Mouse (Mus musculus) thymus, adult 18-20 months (tissue): ENCODE measurements at regions not wholly inside any gene's neighbourhood (a gene's known extent, or its start where the extent isn't known, plus 50 kb on each side); places are given as distances from the start of the nearest gene placed in this dataset.

Experiments
- DNase-seq, 2 experiments: peaks; one replicate each; pipeline ENCODE4 v3.0.0; 2022; ENCODE audit warnings: mixed read lengths in 2 of 2

DNA sequence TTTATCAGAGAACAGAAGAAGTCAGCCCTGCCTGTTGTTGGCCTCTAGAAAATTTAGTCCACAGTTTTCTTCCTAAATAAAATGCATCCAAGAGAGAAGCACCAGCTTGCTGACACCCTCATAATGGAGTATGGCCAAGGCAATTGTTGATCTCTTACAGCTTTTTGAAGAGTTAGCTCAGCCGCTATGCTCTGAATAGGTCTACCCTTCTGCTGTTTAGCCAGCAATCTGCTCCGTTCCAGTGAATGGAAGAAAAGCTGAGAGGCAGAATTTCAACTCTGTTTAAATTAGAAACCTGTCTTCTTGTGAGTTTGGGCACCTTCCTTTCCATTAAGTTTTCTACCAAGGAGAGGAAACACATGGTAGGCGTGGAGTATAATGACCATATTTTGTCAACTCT is 290.8 kb downstream of the Rnf144b start:
- no peak for DNase-seq

DNA sequence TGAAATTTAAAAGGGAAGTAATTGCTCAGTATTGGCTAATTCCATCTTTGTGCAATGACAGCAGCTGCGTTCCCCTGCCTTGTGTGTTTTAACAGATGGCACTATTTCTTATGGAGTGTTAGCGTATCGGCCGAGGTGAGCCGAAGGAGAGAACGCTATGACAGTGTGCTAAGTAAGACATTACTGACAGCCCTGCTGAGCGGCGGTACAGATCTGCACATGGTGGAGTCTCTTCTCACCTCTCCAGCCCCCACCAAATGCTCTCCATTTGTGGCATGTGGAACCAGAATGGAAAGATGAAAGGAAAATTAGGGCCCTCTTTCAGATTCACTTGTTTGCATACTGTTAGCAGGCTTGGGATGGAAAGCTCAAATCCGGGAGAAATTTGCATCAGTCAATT is 291.5 kb downstream of the Rnf144b start:
- no peak for DNase-seq

DNA sequence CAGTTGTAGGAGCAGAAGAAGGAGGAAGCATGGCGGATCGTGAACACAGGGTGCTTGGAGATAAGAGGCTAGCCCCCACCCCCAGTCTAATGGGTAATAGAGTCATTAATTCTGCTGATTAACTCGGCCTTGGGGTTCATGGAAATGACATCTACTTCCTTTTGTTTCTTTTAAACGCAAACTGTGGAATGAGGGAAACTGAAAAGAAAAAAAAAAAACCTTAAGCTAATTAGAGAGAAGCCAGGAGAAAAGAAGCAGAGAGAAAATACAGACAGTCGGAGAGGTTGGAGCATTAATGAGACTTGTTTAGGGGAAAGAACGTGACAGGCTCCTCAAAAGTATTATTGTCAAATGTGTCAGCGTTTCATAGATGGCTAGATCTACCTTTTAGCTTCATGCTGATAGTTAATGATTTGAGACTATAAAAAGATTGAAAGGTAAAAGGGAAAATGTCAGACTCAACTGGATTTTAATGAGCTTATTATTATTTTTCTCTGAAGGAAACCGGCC is 307.5 kb downstream of the Rnf144b start:
- no peak for DNase-seq

DNA sequence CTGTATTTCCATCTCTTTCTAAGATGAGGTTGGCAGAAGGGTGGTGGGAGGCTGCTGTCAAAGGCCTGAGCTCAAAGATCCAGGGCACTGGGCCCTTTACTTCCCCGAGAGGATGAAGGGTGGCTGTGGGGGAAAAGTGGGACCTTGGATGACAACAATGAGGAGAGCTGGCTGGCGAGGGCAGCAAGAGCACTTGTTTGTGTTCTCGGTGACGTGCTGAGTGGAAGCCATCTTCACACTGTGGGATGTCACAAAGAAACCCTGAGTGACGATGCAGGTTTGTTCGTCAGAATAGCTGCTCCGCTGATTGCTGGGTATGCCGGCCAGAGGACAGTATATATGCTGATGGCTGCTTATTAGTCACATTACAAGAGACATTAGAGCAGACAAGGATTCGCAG is 308.0 kb downstream of the Rnf144b start:
- DNase-seq: no peak

DNA sequence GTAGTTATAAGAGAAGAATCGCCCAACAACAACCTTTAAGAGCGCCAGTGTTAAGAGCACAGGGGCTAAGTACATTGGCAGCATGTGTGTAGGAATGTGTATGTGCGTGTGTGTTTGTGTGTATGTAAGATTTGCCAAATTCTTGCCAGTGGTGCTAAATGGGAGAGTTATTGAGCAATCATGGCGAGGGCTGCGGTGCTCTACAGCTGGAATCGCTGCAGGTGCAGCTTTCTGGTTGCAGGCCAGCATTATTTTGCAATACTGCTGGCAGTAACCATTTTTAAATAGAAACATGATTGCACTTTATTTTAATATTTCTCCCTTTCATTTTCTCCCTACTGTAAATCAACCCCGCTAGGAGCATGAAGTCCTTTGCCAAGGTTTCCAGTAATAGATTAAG is 313.2 kb downstream of the Rnf144b start:
- no peak for DNase-seq

DNA sequence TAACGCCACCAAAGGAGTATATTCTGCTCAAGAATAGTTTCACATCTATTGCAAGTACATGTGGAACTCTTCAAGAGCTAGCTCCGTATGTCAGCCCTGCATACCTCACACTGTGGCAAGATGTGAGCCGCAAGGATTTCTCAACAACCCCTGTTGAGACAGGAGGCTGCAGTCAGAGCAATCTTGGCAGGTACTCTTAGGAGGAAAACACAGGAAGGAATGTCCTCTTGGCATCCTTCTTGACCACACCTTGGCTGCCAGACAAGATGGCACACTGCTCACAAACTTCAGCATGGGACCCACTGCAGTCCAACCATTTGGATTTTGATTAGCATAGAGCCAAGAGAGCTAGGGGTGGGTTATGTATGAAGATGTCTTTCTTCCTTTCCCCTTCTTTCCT is 322.4 kb downstream of the Rnf144b start:
- no peak for DNase-seq

DNA sequence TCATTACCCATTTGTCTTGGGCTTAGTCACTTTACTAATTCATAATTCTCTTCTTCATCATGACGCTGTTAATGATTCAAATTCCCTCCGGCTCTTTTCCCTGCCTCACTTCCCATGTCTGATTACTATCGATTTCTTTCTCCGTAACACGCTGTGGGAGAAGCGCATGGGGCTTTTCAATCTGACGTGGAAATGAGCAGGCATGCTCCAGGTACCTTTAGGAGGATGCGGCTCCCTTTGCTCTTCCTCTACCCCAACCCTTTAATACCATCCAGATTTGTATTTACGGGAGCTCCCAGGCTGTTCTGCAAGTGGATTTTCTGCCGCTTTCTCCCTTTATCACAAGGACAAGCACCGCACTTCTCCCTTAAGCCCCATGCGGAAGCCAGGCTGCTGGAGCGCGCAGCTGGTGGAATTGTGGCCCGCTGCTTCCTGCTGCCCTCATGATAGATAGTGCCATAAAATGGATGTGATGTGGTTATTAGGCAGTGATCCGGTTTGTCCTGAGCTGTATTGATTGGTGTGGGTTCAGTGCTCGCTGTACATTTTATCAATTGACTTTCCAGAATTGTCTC is 329.8 kb downstream of the Rnf144b start:
- DNase-seq: no peak

DNA sequence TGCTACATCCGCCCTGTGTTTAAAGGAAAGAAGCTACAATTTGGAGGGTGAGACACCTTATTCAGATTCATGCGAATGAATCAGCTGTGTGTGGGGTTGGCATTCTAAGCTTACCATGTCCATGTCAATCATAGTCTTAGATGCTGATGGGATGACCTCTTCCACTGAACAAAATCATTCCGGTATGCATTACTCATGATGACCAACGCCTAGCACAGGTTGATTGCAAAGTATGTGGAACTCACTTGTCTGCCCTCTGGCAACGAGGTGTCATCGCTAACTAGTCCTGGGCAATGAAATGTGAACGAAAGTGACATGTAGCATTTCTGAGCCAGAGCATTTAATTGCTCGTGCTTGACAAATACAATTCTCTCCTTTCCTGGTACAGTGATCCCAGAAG is 339.7 kb downstream of the Rnf144b start:
- DNase-seq: no peak

DNA sequence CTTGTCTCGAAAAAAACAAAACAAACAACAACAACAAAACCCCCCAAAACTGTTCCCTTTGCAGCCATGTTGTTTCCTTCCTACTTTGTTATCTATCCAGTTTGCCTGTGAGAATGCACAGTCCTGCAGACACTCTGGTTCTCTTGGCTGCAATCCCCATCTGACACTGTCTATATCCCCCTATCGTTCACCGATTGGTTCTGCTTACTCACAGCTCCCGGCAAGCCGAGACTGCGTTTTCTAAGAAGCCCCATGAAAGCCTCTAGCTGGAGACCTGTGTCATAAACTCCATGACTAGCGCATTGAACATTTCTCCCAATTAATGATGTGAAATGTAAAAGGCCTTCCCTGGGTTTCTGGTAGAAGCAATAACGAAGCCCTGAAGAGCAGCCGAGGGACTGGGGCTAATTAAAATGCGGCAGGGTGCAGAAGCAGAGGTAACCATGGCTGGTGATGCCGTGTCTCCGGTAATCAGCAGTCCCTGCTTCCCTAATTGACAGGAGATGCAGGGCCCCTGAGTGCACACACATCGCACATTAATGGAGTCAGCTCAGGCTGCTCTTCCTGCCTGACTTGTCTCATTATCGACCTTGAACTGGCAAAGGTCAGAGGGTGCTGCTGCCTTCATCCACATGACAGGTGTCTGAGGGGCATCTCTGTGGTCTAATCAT is 349.2 kb downstream of the Rnf144b start:
- DNase-seq: no peak

DNA sequence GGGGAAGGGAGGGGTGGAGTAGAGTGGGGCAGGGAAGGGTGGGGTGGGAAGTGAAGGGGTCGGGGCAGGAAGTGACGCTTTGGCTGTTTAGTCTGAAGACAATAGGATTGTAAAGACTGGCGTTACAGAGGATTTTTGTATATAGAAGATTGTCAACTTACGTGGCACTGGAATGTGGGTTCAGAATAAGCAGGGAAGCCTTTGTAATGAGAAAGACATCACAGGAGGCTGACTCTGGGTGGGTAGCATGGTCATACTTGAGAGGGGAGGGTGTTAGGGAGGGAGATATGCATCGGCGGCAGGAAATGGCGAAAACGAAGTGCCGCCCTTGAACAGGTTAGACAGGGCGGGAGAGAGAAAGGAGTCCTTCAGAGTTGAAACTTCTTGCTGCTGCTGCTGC is 357.7 kb downstream of the Rnf144b start:
- no peak for DNase-seq

DNA sequence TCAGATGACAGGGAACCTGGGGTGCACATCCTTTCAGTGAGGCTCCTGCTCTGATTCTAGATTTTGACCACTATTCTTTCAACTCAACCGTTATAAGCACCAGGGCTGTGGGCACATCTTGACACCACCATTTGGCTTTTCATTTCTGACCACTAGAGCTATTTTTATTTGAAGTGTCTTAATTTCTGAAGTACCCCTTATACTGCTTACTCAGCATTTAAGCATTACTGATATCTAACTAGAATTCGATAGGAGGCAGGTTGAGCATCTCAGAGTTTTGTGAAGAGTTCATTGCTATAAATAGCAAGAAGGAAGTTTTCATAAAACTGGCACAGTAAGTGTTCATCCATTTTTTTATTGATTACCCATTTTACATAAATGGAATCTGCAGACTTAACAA is 362.4 kb downstream of the Rnf144b start:
- DNase-seq: no peak

DNA sequence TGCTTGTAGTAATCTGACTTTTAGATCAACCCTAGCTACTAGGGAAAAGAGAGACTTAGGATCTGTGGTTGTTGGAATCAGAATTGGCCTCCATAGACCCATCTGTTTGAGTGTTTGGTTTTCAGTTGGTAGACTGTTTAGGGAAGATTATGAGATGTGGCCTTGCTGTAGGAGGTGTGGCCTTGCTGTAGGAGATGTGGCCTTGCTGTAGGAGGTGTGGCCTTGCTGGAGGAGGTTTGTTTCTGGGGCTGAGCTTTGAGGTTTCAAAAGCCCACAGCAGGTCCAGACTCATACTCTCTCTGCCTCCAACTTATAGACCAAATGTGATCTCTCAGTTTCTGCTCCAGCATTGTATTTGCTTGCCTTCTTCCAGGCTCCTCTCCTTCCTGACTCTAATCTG is 363.7 kb downstream of the Rnf144b start:
- DNase-seq: no peak

DNA sequence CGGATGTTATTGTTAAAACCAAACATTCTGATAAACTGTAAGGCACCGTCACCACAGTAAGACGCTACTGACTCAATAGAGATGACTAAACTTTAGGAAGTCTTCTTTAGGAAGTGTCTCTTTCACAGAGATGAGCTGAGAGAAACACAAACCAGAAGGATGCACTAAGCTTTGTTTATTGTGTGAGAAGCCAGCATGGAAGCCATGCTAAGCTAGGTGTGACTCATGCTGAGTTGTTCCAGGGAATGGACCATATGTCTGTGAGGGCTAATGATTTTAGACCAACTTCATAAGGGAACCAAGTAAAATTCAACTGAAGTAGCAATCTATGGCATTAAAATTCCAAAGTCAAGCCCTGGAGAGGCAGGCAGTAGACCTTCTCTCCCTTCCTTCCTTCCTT is 364.2 kb downstream of the Rnf144b start:
- no peak for DNase-seq

DNA sequence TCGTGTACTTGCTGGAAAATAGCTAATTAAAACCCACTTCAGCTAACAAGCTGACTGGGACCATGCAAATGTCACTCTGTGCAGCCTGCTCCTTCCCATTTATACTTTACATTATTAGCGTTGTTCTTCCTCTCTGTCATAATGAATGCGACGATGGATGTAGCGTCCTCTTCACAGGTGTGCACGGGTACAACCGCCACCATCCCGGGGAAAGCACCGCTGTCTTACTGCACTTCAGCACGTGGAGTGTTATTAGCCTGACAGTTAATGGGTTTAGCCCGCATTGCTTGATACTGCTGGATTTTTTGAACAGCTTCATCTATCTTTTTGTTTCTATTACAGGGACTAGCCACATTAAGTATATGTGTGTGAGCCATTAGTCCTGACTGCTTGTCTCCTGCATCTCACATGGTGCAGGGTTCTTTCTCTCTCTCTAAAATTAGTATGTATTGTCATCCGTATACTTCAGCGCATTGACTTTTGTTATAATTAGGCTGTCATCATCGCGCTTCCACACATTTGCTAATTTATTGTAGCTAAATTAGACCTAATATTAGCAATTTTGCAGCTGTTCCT is 383.0 kb downstream of the Rnf144b start:
- DNase-seq: no peak

DNA sequence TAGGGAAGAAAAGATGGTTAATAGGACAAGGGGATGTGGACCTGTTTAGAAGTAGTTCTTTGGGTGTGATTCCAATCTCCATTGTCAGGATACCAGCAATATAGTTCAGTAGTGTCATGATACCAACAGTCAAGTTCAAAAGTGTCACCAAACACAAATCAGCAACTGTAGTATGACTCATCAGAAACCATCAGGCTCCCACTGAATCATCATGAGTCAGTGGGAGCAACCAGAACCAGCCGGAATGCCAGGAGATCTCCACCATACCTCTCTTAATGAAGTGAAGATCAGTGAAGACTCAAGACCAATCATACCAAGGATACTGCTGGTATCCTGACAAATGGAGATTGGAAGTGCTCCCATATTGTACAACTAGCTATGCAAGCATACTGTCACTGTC is 410.5 kb downstream of the Rnf144b start:
- DNase-seq: no peak

DNA sequence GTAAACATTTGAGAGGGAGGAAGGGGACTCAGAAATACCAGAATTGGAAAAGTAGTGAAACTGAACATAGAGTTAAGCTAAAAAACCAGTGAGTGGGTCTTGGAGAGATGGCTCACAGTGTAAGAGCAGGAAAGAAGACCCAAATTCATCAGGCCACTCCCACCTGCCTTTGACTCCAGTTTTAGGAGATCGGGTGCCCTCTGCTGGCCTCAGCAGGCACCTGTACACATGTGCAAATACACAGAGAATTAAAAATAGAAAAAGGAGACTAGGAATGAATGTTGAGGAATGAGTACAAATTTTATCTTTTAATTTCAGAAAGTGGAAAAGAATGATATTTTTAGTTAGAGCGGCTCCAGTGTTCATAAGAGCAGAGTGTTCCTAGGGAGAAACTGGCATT is 414.7 kb downstream of the Rnf144b start:
- no peak for DNase-seq

DNA sequence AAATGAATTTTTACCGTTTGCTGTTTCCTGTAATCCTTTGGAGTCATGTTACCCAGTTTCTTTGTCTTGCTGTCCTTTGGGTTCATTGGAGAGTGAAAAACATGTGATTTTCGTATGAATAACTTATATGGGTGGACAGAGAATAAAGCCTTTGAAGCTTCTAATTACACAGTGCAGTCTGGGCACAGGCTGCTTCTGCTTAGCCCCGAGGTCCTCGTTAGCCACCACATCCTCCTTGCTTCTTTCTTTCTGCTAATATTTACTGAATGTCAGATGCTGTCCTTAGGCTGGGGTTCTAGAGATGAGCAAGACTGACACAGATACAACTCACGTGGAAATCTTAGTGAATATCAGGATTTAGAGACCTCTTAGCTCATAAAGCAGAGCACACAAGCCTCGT is 427.2 kb downstream of the Rnf144b start:
- DNase-seq: no peak

DNA sequence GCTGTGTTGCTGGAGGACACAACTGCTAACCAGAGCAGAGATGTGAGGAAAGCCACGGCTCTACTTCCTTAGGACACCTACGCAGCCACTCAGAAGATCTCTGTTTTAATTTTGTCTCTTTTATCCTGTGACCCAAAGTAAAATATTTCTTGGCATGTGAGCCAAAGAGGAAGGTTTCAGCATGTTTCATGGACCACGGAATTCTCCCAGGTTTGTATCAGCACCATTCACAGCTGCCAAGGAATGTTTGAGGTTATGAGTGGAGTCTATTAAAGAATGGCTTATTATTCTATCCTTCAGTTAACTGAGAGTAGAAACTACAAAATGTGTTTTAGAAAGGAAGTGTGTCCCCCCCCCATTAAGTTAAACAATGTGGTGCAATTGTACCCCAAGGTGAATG is 429.8 kb downstream of the Rnf144b start:
- DNase-seq: no peak

DNA sequence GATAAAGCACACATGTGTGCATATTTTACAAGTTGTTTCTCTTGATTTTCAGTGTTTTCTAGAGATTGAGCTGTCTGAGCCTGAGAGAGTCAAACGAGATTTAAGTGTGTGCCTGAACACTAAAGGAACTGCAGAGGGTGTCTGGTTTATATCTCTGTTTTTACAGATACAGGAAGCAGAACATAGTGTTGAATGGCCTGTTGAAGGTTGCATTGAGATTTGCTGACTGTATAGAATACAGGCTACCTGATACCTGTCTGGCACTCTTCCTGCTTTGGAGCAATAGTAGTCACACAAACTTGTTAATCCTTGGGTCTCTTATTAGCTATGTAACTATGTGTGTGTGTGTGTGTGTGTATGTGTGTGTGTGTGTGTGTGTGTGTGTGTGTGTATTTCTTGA is 431.7 kb downstream of the Rnf144b start:
- DNase-seq: no peak

DNA sequence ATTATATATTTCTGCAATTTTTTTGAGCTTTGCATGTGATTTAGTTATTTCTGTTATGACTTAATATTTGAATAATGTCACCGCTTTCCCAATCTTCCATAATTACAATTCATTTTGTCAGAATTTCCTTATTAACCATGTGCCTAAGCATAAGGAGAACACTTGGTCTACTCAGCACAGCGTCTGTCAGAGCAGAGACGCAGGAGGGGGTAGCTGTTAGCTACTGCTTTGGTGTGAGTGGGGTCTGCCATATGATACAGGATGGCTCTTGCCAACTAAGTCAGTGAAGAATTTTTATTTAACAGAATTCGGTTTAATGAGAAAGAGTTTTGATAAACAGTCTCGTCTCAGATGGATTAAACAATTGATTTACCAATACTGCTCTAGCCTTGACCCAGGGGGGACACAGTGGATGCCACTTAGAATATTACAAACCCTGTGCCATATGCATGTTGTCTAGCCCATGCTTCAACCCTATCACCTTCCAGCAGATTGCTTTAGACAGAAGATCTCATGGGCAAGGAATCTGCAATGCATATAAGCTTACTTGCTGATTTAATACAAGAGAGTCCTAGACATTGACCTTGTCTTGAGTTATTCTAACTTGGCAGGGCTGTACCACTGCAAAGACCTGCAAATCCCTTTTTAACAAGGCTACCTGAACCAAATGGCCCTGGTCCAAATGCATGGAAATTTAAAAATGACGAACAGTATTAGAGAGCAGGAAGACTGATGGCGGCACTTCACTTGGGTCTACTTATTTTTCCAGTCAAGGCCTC is 434.9 kb downstream of the Rnf144b start:
- DNase-seq: no peak

DNA sequence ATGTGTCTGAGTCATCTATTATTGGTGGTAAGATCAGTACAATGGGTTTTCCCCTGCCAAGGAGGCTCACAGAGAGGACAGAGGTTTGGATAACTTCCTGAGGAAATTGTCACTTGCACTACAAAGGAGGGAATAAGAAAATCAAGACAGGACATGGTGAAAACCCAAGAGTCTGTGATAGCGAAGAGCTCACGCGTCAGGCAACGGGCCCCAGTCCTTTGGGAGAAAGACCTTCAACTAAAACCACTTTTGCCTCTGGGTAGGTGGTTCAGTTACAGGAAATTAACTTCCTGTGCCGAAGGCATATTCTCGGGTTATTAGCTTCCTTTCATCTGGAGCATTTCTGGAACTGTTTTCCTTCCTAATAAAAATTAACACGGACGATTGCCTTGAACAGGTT is 440.4 kb downstream of the Rnf144b start:
- no peak for DNase-seq

DNA sequence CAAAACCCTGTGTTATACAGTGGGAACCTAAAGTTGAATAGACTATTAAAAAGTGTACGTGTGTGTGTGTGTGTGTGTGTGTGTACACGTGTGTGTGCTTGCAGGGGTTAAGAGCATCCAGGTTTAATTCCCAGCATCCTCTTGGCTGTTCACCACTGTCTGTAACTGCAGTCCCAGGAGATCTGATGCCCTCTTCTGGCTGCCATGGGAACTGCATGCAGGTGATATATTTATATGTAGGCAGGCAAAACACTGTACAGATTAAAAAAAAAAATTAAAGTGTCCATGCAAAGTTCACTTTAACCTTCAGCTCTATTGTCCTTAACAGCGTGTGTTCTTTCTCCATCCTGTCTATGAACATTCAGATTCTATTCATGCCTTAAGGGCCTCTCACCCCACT is 454.1 kb downstream of the Rnf144b start:
- DNase-seq: no peak

DNA sequence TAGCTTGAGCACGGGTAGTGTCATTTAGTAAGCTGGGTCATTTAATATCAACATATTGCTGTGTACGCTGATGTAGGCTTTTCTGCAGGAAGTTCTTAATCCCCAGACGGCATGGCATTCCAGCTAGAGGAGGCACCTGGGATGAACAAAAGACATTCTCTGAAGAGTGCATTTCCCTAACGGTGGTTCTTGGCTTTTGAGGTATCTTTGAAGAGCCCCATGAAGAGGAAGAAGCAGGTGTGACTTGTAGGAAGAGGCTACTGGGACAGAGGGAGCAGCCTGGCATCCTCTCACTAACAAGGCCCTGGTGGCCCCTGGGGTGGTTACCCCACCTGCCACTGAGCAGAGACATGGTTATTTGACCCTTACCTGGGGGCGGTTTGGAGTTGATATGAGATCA is 457.7 kb downstream of the Rnf144b start:
- no peak for DNase-seq

DNA sequence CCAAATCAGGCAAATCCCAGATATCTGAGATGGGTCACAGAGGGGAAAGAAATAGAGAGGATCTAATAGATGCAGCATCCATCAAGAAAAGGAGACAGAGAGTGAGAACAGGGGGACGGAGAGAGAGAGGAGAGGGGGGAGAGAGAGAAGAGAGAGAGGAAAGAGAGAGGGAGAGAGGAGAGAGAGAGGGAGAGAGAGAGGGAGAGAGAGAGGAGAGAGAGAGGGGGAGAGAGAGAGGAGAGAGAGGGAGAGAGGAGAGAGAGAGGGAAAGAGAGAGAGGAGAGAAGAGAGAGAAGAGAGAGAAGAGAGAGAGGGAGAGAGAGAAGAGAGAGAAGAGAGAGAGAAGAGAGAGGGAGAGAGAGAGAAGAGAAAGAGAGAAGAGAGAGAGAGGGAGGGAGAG is 462.7 kb downstream of the Rnf144b start:
- no peak for DNase-seq
